Mouse (Mus musculus) brain, embryonic 14.5 days (tissue): ENCODE data around the gene Ralbp1. TPM values are rescaled to one million over a fixed set of nuclear protein-coding genes. Genes with fewer than 3 reads are reported as not detected.

Experiments used
- DNase-seq: peaks from one replicate; pipeline ENCODE4 v3.0.0-alpha.2; 2011; ENCODE audit warnings: low read depth
- CTCF ChIP-seq: fragments of 200-500 bp; IDR thresholded peaks from 2 replicates; pipeline ENCODE4 v1.5.1; 2012; ENCODE audit warnings: inconsistent platforms, mild to moderate bottlenecking, moderate library complexity, borderline replicate concordance; ENCODE audit not compliant: insufficient read depth, insufficient read length; ENCODE audit errors: extremely low read depth
- POLR2A ChIP-seq: fragments of 200-500 bp; IDR thresholded peaks from 2 replicates; pipeline ENCODE4 v1.6.1; 2012; ENCODE audit warnings: mild to moderate bottlenecking, inconsistent platforms, borderline replicate concordance; ENCODE audit not compliant: poor library complexity, insufficient read depth, insufficient read length, severe bottlenecking; ENCODE audit errors: extremely low read depth
- polyA plus RNA-seq: library from polyadenylated mRNA; depleted of rRNA; stranded (reverse); fragments of >200 nt; gene quantifications from 2 replicates; pipeline ENCODE4 v1.2.3, GENCODE M21; 2012; rRNA removed

The Ralbp1 gene
- polyA plus RNA-seq, 1 experiment, result 32.5 TPM

DNA sequence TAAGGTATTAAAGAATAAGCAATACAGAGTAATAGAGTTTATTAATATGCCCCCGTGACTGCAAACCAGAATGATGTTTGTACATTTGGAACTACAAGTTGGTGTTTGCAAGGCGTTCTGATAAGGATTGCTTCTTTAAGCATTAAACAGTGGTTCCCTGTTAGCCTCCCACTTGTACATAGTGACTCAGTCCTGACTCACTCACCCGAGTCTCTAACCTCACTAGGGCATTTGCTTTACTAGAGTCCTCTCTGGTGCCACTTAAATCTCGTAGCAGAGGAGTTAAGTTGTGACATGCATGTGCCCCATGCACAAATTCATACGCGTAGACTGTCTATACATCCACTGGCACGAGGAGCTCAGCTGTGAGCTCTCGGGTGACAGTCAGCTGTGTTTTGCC, 71.8 kb downstream of the Ralbp1 start:
- DNase-seq, result no peak
- no peak for TF ChIP-seq CTCF
- no peak for TF ChIP-seq POLR2A

DNA sequence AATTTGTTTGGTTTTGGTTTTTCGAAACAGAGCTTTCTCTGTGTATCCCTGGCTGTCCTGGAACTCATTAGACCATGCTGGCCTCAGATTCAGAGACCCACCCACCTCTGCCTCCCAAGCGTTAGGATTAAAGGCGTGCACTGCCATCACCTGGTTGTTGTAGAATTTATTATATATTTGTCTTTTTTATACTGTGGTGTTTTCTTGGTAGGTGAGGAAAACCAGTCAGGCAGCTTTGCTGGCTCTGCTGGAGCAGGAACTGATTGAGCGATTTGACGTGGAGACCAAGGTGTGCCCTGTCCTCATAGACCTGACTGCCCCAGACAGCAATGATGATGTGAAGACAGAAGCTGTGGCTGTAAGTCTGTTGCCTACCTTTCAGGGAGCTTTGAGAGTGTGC, 74.6 kb downstream of the Ralbp1 start:
- TF ChIP-seq CTCF, result no peak
- no peak for DNase-seq

DNA sequence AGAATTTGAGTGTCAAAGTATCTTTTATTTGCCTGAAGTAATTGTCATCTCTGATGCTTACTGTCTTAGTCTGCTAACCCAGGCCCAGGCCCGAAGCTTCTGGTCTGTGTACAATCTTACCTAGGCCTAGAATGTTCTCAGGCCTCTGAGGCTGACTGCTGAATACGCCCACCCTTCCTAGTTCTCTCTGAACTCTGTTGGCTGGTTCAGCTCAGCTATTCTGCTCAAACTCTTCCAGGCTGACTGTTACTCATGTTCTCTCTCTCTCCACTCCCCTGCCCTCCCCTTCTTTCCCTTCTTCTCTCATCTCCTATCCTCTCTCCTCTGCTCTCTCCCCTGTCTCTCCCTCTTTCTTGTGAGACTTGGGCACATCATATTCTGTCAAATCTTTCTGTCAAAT, 79.2 kb downstream of the Ralbp1 start:
- no peak for DNase-seq
- TF ChIP-seq POLR2A (no peak), CTCF (no peak)

DNA sequence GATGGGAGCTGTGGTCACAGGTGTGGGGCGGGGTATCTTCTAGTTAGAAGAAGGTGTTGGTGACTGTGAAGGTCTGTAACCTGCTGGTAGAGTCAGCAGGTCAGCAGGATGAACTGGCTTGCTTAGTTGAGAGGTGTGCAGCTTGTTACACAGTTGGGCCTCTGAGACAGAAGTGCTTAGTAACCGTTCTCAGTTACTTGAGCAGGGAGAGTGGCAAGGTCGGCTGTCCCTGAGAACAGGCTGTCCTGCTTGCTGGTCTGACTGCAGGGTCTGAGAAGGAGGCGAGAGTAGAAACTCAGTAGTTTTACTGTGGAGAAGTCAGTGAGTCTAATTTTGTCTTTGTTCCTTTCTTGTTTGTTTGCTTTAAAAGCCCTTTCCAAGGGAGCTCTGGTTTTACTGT, 79.6 kb downstream of the Ralbp1 start:
- DNase-seq, result no peak
- TF ChIP-seq CTCF (no peak), POLR2A (no peak)

DNA sequence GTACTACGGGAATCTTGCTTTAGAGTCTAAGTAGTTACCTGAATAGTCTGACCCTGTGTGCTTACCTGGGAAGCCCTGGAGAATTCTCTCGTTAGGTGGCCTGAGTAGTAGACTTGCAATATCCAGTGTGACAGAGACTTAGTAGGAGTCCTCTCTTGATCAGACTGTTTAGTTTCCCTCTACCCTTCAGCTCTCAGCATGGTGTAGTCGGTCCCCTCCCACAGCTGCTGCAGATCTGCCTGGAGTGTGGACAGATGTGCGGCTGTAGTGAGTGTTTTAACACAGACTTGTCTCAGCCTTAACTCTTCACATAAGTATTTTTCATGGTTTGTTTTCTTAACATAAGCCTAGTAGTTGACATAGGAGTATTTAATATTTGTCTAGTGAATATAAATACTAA, 83.6 kb downstream of the Ralbp1 start:
- no peak for TF ChIP-seq CTCF
- no peak for TF ChIP-seq POLR2A
- no peak for DNase-seq

DNA sequence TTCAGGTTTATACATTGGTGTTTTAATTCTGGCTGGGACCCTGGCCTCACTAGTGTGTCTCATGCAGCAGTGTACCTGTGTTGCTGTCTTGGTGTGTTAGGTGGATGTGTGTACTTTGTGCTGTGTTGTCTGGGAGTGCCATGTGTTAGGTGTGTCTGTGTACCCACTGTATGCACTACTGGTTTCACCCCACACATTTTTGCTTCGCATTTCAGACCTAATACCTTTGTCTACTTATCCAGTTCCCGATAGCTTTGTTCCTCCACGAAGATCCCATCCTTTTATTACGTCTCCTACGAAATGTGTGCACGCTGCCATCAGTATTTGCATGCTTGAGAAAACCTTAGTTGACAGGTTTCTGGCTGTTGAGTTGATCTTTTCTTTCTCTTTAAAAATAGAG, 85.1 kb downstream of the Ralbp1 start:
- DNase-seq, result no peak
- TF ChIP-seq CTCF (no peak), POLR2A (no peak)

DNA sequence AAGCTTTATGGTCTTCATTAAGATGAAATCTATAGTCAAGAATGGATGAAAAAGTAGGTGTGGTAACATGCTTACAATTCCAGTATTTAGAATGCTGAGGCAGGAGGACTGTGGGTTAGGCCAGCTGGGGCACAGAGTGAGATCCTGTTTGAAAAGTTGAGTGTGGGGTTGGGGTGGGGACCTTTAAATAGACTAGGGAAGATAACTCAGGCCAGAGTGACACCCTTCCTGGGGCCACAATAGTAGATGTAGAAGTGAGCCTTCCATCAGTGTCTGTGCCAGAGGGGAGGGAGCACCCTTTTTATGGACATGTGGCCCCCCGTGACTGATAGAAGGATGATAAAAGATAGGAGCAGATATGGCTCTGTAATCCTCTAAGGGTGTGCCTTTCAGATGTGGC, 86.2 kb downstream of the Ralbp1 start:
- no peak for TF ChIP-seq POLR2A
- DNase-seq, result no peak

DNA sequence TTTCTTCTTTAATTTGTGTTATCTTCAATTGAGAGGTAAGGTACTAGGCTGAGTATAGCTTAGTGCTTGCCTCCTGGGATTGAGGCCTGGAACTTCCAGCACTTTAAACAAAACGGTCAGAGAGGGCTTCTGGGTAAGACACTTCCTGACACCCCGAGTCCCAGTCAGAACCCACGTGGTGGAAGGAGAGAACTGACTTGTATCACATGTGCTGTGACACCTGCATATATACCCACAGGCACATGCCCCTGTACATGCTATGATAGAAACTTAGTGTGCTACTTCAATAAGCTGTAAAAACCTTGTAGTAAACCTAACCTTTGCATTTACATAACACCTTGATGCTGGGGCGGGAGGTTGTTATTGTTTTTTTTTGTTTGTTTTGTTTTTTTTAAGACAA, 87.2 kb downstream of the Ralbp1 start:
- TF ChIP-seq CTCF (no peak), POLR2A (no peak)
- no peak for DNase-seq

Other genes starting within 250 kb of the Ralbp1 start
- gene Txndc2, start 243.6 kb downstream of the Ralbp1 start, polyA plus RNA-seq, result 0.10 and 0.11 TPM in 2 replicates
- 53.2 and 56.6 TPM in 2 replicates for gene Rab31, start 113.0 kb downstream of the Ralbp1 start, polyA plus RNA-seq
- 92.2 and 93.7 TPM in 2 replicates for gene Ppp4r1, start 103.2 kb downstream of the Ralbp1 start, polyA plus RNA-seq
- gene Twsg1, start 65.4 kb upstream of the Ralbp1 start, polyA plus RNA-seq, result 49.1 and 53.5 TPM in 2 replicates
- gene Ankrd12, start 191.3 kb upstream of the Ralbp1 start, polyA plus RNA-seq, result 20.8 and 28.3 TPM in 2 replicates
- 115 and 119 TPM in 2 replicates for gene Ndufv2, start 215.8 kb upstream of the Ralbp1 start, polyA plus RNA-seq
- gene Washc1, start 225.7 kb upstream of the Ralbp1 start, polyA plus RNA-seq, result 56.1 and 58.3 TPM in 2 replicates
- gene Ddx11, start 237.7 kb upstream of the Ralbp1 start, polyA plus RNA-seq, result 7.8 and 11.4 TPM in 2 replicates